Mouse (Mus musculus): ENCODE measurements around the gene Pcsk2. TPM values are rescaled to one million over a fixed set of nuclear protein-coding genes. Genes with fewer than 3 reads are reported as not detected.

The Pcsk2 gene
- polyA plus RNA-seq, 1 experiment from 2014 or later: 4.8 TPM

- 98% methylated on average over 2 of the region's 2 CpGs for WGBS
- H3K4me1 ChIP-seq: no peaks in the 10 kb centered on the region
- H3K27ac ChIP-seq: no peak overlapping the region
- no peaks in the 10 kb centered on the region for H3K27me3 ChIP-seq
- no peak overlapping the region for H3K9ac ChIP-seq
- H3K4me2 ChIP-seq: no peak overlapping the region
- no peak overlapping the region for H3K4me3 ChIP-seq (replicated peaks)
- no peaks in the 10 kb centered on the region for H3K36me3 ChIP-seq (replicated peaks)
- no peak for ATAC-seq (ENCODE audit: low FRiP score)
- H3K9me3 ChIP-seq: no peaks in the 10 kb centered on the region
Observed at GRCm38 (mm10) chr2:143590398-143590797, 44.4 kb downstream of the Pcsk2 start.

GRCm38 (mm10) chr2:143603071-143603470 lies 57.1 kb downstream of the Pcsk2 start:
- Histone ChIP-seq H3K4me2 (no peak overlapping the region), H3K36me3 (replicated peaks) (no peaks in the 10 kb centered on the region), H3K4me1 (no peaks in the 10 kb centered on the region), H3K4me3 (replicated peaks) (no peak overlapping the region), H3K9me3 (no peaks in the 10 kb centered on the region), H3K9ac (no peak overlapping the region), H3K27ac (no peak overlapping the region), H3K27me3 (no peaks in the 10 kb centered on the region)
- no peak for ATAC-seq (ENCODE audit: low FRiP score)
- WGBS: 56% methylated on average over 3 of the region's 3 CpGs

GRCm38 (mm10) chr2:143603871-143604512 lies 58.0 kb downstream of the Pcsk2 start:
- H3K9ac ChIP-seq: no peak overlapping the region
- H3K4me2 ChIP-seq: no peak overlapping the region
- ATAC-seq (ENCODE audit: low FRiP score): no peak
- no peaks in the 10 kb centered on the region for H3K27me3 ChIP-seq
- no peak overlapping the region for H3K4me3 ChIP-seq (replicated peaks)
- no peaks in the 10 kb centered on the region for H3K36me3 ChIP-seq (replicated peaks)
- no peaks in the 10 kb centered on the region for H3K4me1 ChIP-seq
- WGBS: 49% methylated on average over 2 of the region's 2 CpGs
- no peaks in the 10 kb centered on the region for H3K9me3 ChIP-seq
- no peak overlapping the region for H3K27ac ChIP-seq

GRCm38 (mm10) chr2:143610355-143611331 lies 64.7 kb downstream of the Pcsk2 start:
- Histone ChIP-seq H3K27ac (no peak overlapping the region), H3K36me3 (replicated peaks) (no peaks in the 10 kb centered on the region), H3K9ac (no peak overlapping the region), H3K4me2 (no peak overlapping the region), H3K27me3 (no peaks in the 10 kb centered on the region), H3K4me3 (replicated peaks) (no peak overlapping the region), H3K9me3 (no peaks in the 10 kb centered on the region), H3K4me1 (0 out of 2 replicates have a peak, but pooled peaks cover 4% of the 10 kb centered on the region)
- 78% methylated on average over 9 of the region's 9 CpGs for WGBS
- no peak for ATAC-seq (ENCODE audit: low FRiP score)

- Histone ChIP-seq H3K9ac (no peak overlapping the region), H3K27ac (no peak overlapping the region), H3K4me2 (no peak overlapping the region), H3K4me1 (0 out of 2 replicates have a peak, but pooled peaks cover 4% of the 10 kb centered on the region), H3K9me3 (no peaks in the 10 kb centered on the region), H3K4me3 (replicated peaks) (no peak overlapping the region), H3K36me3 (replicated peaks) (no peaks in the 10 kb centered on the region), H3K27me3 (no peaks in the 10 kb centered on the region)
- no peak for ATAC-seq (ENCODE audit: low FRiP score)
- 84% methylated on average over 3 of the region's 3 CpGs for WGBS
Observed at GRCm38 (mm10) chr2:143613466-143613865, 67.5 kb downstream of the Pcsk2 start.

GRCm38 (mm10) chr2:143614775-143615174 lies 68.8 kb downstream of the Pcsk2 start:
- H3K4me2 ChIP-seq: no peak overlapping the region
- H3K9ac ChIP-seq: no peak overlapping the region
- 0 out of 2 replicates have a peak, but pooled peaks cover 4% of the 10 kb centered on the region for H3K4me1 ChIP-seq
- ATAC-seq (ENCODE audit: low FRiP score): peak; percentile 66; the same call in 1 of the 2 replicates
- H3K36me3 ChIP-seq (replicated peaks): no peaks in the 10 kb centered on the region
- no peaks in the 10 kb centered on the region for H3K27me3 ChIP-seq
- no peak overlapping the region for H3K27ac ChIP-seq
- no peak overlapping the region for H3K4me3 ChIP-seq (replicated peaks)
- WGBS: 18% methylated on average over 5 of the region's 5 CpGs
- no peaks in the 10 kb centered on the region for H3K9me3 ChIP-seq

GRCm38 (mm10) chr2:143620916-143621315 lies 75.0 kb downstream of the Pcsk2 start:
- Histone ChIP-seq H3K27ac (no peak overlapping the region), H3K27me3 (no peaks in the 10 kb centered on the region), H3K36me3 (replicated peaks) (no peaks in the 10 kb centered on the region), H3K4me1 (no peaks in the 10 kb centered on the region), H3K4me3 (replicated peaks) (no peak overlapping the region), H3K9ac (no peak overlapping the region), H3K4me2 (no peak overlapping the region), H3K9me3 (no peaks in the 10 kb centered on the region)
- WGBS: 50% methylated on average over 3 of the region's 3 CpGs
- no peak for ATAC-seq (ENCODE audit: low FRiP score)

GRCm38 (mm10) chr2:143623916-143624315 lies 78.0 kb downstream of the Pcsk2 start:
- ATAC-seq (ENCODE audit: low FRiP score): no peak
- WGBS: 47% methylated on average over 3 of the region's 3 CpGs

GRCm38 (mm10) chr2:143643305-143643704 lies 97.3 kb downstream of the Pcsk2 start:
- 94% methylated on average over 1 of the region's 1 CpGs for WGBS

More at GRCm38 (mm10) chr2:143623916-143624315, 78.0 kb downstream of the Pcsk2 start:
- Histone ChIP-seq H3K9ac (no peak overlapping the region), H3K36me3 (replicated peaks) (no peaks in the 10 kb centered on the region), H3K4me2 (no peak overlapping the region), H3K4me1 (no peaks in the 10 kb centered on the region), H3K27ac (no peak overlapping the region), H3K27me3 (no peaks in the 10 kb centered on the region), H3K9me3 (no peaks in the 10 kb centered on the region), H3K4me3 (replicated peaks) (no peak overlapping the region)

GRCm38 (mm10) chr2:143644374-143644773 lies 98.4 kb downstream of the Pcsk2 start:
- 82% methylated on average over 4 of the region's 4 CpGs for WGBS

More at GRCm38 (mm10) chr2:143643305-143643704, 97.3 kb downstream of the Pcsk2 start:
- no peak overlapping the region for H3K4me2 ChIP-seq
- no peak overlapping the region for H3K9ac ChIP-seq
- no peak overlapping the region for H3K27ac ChIP-seq
- H3K4me3 ChIP-seq (replicated peaks): no peak overlapping the region
- H3K9me3 ChIP-seq: no peaks in the 10 kb centered on the region
- no peaks in the 10 kb centered on the region for H3K4me1 ChIP-seq
- H3K36me3 ChIP-seq (replicated peaks): no peaks in the 10 kb centered on the region
- no peaks in the 10 kb centered on the region for H3K27me3 ChIP-seq
- no peak for ATAC-seq (ENCODE audit: low FRiP score)

GRCm38 (mm10) chr2:143646001-143646400 lies 100.0 kb downstream of the Pcsk2 start:
- Histone ChIP-seq H3K4me3 (replicated peaks) (no peak overlapping the region), H3K27ac (no peak overlapping the region), H3K9ac (no peak overlapping the region), H3K4me1 (no peaks in the 10 kb centered on the region), H3K27me3 (no peaks in the 10 kb centered on the region), H3K9me3 (no peaks in the 10 kb centered on the region), H3K36me3 (replicated peaks) (no peaks in the 10 kb centered on the region), H3K4me2 (no peak overlapping the region)
- 71% methylated on average over 5 of the region's 5 CpGs for WGBS
- ATAC-seq (ENCODE audit: low FRiP score): no peak

More at GRCm38 (mm10) chr2:143644374-143644773, 98.4 kb downstream of the Pcsk2 start:
- H3K36me3 ChIP-seq (replicated peaks): no peaks in the 10 kb centered on the region
- no peak overlapping the region for H3K9ac ChIP-seq
- no peaks in the 10 kb centered on the region for H3K4me1 ChIP-seq
- no peak overlapping the region for H3K4me3 ChIP-seq (replicated peaks)
- no peak overlapping the region for H3K4me2 ChIP-seq
- no peak overlapping the region for H3K27ac ChIP-seq
- no peaks in the 10 kb centered on the region for H3K9me3 ChIP-seq
- ATAC-seq (ENCODE audit: low FRiP score): no peak
- H3K27me3 ChIP-seq: no peaks in the 10 kb centered on the region

- no peak overlapping the region for H3K9ac ChIP-seq
- H3K9me3 ChIP-seq: no peaks in the 10 kb centered on the region
- no peak overlapping the region for H3K4me3 ChIP-seq (replicated peaks)
- WGBS: 92% methylated on average over 4 of the region's 4 CpGs
- H3K27ac ChIP-seq: no peak overlapping the region
- peaks cover 4% of the 10 kb centered on the region; the same call in 1 of the 2 replicates for H3K4me1 ChIP-seq
- no peak overlapping the region for H3K4me2 ChIP-seq
- H3K27me3 ChIP-seq: no peaks in the 10 kb centered on the region
- H3K36me3 ChIP-seq (replicated peaks): no peaks in the 10 kb centered on the region
- ATAC-seq (ENCODE audit: low FRiP score): no peak
Observed at GRCm38 (mm10) chr2:143654621-143655020, 108.7 kb downstream of the Pcsk2 start.
